Mouse (Mus musculus) midbrain, embryonic 16.5 days (tissue): ENCODE measurements around the gene Tlr2. TPM values are rescaled to one million over a fixed set of nuclear protein-coding genes. Genes with fewer than 3 reads are reported as not detected.

Experiments
- ATAC-seq: fragments of 200-750 bp; cut with Nextera tagmentation; 2 replicates; pipeline ENCODE4 v1.8.0; 2017; ENCODE audit warnings: moderate TSS enrichment
- H3K27ac ChIP-seq: fragments of 300-500 bp; sonication (generic); 2 replicates; pipeline ENCODE4 v1.5.1; 2014; ENCODE audit warnings: mild to moderate bottlenecking, low read length, mixed read lengths
- H3K27me3 ChIP-seq: fragments of 300-500 bp; sonication (generic); 2 replicates; pipeline ENCODE4 v1.6.1; 2014; ENCODE audit warnings: low read depth, low read length, mixed read lengths; ENCODE audit not compliant: control insufficient read depth, insufficient read depth
- H3K36me3 ChIP-seq: fragments of 300-500 bp; sonication (generic); 2 replicates; pipeline ENCODE4 v1.6.1; 2014; ENCODE audit warnings: mild to moderate bottlenecking, low read length, moderate library complexity, mixed read lengths; ENCODE audit not compliant: control insufficient read depth, insufficient read depth
- H3K4me1 ChIP-seq: fragments of 300-500 bp; sonication (generic); 2 replicates; pipeline ENCODE4 v1.6.1; 2014; ENCODE audit warnings: mild to moderate bottlenecking, low read length, mixed read lengths; ENCODE audit not compliant: control insufficient read depth, insufficient read depth
- H3K4me2 ChIP-seq: fragments of 300-500 bp; sonication (generic); 2 replicates; pipeline ENCODE4 v1.6.1; 2014; ENCODE audit warnings: mild to moderate bottlenecking, low read length, mixed read lengths
- H3K4me3 ChIP-seq: fragments of 300-500 bp; sonication (generic); 2 replicates; pipeline ENCODE4 v1.5.1; 2014; ENCODE audit warnings: low read depth, mild to moderate bottlenecking, low read length, moderate library complexity, mixed read lengths
- H3K9ac ChIP-seq: fragments of 300-500 bp; sonication (generic); 2 replicates; pipeline ENCODE4 v1.6.1; 2014; ENCODE audit warnings: low read depth, low read length, mixed read lengths
- H3K9me3 ChIP-seq: fragments of 300-500 bp; sonication (generic); replicated peaks from 2 replicates; pipeline ENCODE4 v1.6.1; 2014; ENCODE audit warnings: mild to moderate bottlenecking, low read length, mixed read lengths; ENCODE audit not compliant: control insufficient read depth, poor library complexity, severe bottlenecking
- WGBS: fragments of 180-500 bp; shearing (Covaris S2); extraction: QIAGEN DNeasy Blood & Tissue Kit; methylation state at CpG from one replicate; pipeline ENCODE4 v1.1.7; 2014; 5-methylcytosine and 5-hydroxymethylcytosine counted together
- polyA plus RNA-seq: library from polyadenylated mRNA; unstranded; fragments of >200 nt; fragmentation: Nextera tagmentation; extraction: Ambion mirVana; gene quantifications from 2 replicates; pipeline ENCODE4 v1.2.1, GENCODE M21; 2015

Gene Tlr2
- polyA plus RNA-seq, 1 experiment from 2014 or later = 0.88 TPM

DNA sequence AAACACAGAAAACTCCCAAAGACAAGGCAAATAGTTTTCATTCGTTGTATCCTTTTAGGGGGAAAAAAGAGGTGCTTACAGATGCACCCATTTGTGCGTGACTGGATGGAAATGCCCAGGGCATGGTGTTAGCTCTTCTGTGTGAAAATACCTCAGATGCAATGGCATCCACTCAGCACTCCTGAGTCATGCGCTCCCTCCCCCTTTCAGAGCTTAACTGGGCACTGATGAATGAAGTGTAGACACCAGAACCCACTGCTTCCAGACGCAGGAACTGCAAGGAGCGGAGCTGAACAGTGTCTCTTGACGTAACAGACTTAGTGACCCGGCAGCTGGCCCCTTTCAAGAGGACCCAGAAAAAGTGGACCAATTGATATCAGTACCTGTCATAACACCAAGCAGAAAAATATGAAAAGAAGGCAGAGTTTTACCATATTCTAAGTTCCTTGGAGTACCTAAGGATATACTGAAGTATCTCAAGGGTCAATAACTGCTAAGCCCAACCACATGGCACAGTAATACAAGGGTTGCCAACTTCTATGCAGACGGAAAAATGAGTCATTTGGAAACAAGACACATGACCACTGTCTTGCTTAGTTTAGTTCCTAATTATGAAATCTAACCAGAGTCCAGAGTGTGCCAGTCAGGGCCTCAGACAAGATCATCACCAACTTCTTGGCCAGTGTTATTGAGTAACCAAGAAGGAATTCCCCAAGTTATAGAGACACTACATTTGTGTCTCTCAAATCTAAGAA is 3.4 kb upstream of the Tlr2 start:
- Histone ChIP-seq H3K9ac (no peak overlapping the region), H3K4me3 (no peak overlapping the region), H3K27me3 (no peaks in the 10 kb centered on the region; the same call in 1 of the 2 replicates), H3K4me1 (no peaks in the 10 kb centered on the region; the same call in 1 of the 2 replicates), H3K36me3 (no peaks in the 10 kb centered on the region), H3K4me2 (no peak overlapping the region), H3K9me3 (no peaks in the 10 kb centered on the region), H3K27ac (no peak overlapping the region)
- WGBS = 79% methylated on average over 8 of the region's 8 CpGs
- ATAC-seq = no peak

GRCm38 (mm10) chr3:83839477-83839876 is 2.1 kb downstream of the Tlr2 start:
- Histone ChIP-seq H3K9me3 (no peaks in the 10 kb centered on the region), H3K27ac (no peak overlapping the region), H3K4me2 (no peak overlapping the region), H3K4me3 (no peak overlapping the region), H3K4me1 (no peaks in the 10 kb centered on the region; the same call in 1 of the 2 replicates), H3K36me3 (no peaks in the 10 kb centered on the region), H3K9ac (no peak overlapping the region), H3K27me3 (no peaks in the 10 kb centered on the region; the same call in 1 of the 2 replicates)
- ATAC-seq = no peak
- 97% methylated on average over 5 of the region's 5 CpGs for WGBS

DNA sequence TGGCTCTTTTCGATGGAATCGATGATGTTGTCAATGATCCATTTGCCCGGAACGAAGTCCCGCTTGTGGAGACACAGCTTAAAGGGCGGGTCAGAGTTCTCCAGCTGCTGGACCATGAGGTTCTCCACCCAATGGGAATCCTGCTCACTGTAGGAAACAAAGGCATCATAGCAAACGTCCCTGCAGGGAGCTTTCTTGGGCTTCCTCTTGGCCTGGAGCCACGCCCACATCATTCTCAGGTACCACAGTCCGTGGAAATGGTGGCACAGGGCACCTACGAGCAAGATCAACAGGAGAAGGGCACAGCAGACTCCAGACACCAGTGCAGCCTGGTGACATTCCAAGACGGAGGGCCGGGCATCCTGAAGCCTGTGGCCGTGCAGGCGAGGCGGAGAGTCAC is 4.9 kb downstream of the Tlr2 start:
- Histone ChIP-seq H3K4me3 (no peak overlapping the region), H3K9me3 (no peaks in the 10 kb centered on the region), H3K4me2 (no peak overlapping the region), H3K36me3 (no peaks in the 10 kb centered on the region), H3K4me1 (no peaks in the 10 kb centered on the region; the same call in 1 of the 2 replicates), H3K27ac (no peak overlapping the region), H3K9ac (no peak overlapping the region), H3K27me3 (no peaks in the 10 kb centered on the region)
- 84% methylated on average over 15 of the region's 15 CpGs for WGBS
- no peak for ATAC-seq

DNA sequence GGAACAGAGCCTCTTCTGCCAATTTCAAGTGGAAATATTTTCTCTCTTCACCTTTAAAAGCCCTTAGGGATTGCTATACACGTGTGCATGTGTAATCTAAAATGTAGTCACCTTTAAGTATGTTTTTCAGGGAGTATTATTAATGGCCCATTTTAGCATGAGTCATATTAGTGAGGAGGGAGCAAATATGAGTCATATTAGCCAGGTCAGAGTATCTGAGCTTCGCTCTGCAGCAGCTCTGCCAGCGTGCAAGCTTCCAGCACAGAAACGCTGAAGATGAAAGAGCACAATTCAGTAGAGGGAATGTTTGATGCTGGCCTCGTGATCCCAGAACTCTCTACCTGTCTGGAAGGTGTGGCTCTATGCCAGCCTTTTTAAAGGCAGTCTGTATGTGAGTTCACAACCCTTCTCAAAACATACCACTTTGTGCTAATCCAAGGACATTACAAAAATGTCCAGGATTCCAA is 13.4 kb downstream of the Tlr2 start:
- Histone ChIP-seq H3K9me3 (no peaks in the 10 kb centered on the region), H3K4me3 (no peak overlapping the region), H3K4me1 (no peaks in the 10 kb centered on the region), H3K27me3 (no peaks in the 10 kb centered on the region), H3K27ac (no peak overlapping the region), H3K36me3 (no peaks in the 10 kb centered on the region), H3K9ac (no peak overlapping the region), H3K4me2 (no peak overlapping the region)
- ATAC-seq = peak; percentile 72; the same call in 1 of the 2 replicates
- 67% methylated on average over 5 of the region's 5 CpGs for WGBS

DNA sequence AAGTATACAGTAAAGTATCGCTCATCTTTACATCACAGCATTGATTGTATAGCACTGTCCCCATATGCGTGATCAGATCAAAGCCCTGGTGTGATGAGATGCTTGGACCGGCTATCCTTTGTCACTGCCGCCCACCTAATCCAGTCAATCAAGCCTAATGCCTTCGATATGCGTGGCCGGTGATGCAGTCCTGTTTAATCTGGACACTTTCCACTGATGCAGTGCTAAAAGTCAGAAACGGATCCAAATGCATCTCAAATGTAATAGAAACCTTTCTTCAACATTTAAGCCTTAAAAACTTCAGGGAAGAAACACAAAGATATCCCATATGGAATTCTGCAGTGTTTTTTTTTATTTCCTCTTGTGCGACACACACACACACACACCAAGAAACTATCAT is 13.9 kb downstream of the Tlr2 start:
- no peaks in the 10 kb centered on the region for H3K27me3 ChIP-seq
- H3K36me3 ChIP-seq = no peaks in the 10 kb centered on the region
- H3K4me3 ChIP-seq = no peak overlapping the region
- H3K4me1 ChIP-seq = no peaks in the 10 kb centered on the region
- H3K27ac ChIP-seq = no peak overlapping the region
- no peaks in the 10 kb centered on the region for H3K9me3 ChIP-seq
- H3K9ac ChIP-seq = no peak overlapping the region
- ATAC-seq = no peak
- WGBS = 70% methylated on average over 9 of the region's 9 CpGs
- no peak overlapping the region for H3K4me2 ChIP-seq

- no peak for ATAC-seq
- Histone ChIP-seq H3K36me3 (no peaks in the 10 kb centered on the region), H3K27ac (no peak overlapping the region)
Observed at GRCm38 (mm10) chr3:83823774-83824173, 17.8 kb downstream of the Tlr2 start.

DNA sequence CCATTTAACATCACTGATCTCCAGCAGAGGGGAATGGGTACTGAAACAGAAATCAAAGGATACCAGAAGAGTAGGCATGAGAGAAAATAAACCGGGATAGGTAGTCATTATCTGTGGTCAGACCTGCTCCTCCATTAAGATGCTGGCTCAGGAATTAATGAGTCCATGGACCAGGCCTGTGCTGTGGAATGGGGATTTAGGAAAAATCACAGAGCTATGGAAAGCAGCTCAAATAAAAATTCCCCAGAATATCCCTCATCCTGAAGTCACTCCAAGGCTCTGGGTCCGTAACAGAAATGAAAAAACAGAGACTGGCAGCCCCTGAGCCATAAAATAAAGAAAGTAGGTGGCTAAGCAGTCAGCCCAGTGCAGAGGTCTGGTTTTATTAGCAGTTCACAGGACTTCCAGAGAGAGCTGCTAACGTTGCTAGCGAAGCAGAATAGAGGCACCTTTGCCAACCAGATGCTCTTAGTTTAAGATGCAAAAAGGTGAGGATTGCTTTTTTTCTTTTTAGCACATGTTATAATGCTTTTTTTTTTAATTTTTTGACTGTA is 25.1 kb downstream of the Tlr2 start:
- no peak for ATAC-seq
- Histone ChIP-seq H3K9me3 (no peaks in the 10 kb centered on the region), H3K27ac (no peak overlapping the region), H3K4me3 (no peak overlapping the region), H3K36me3 (no peaks in the 10 kb centered on the region), H3K4me2 (no peak overlapping the region), H3K27me3 (no peaks in the 10 kb centered on the region), H3K4me1 (no peaks in the 10 kb centered on the region), H3K9ac (no peak overlapping the region)
- WGBS = 73% methylated on average over 4 of the region's 4 CpGs

More at GRCm38 (mm10) chr3:83823774-83824173, 17.8 kb downstream of the Tlr2 start:
- 88% methylated on average over 4 of the region's 4 CpGs for WGBS
- Histone ChIP-seq H3K4me3 (no peak overlapping the region), H3K4me2 (no peak overlapping the region), H3K9ac (no peak overlapping the region), H3K9me3 (no peaks in the 10 kb centered on the region), H3K4me1 (no peaks in the 10 kb centered on the region), H3K27me3 (no peaks in the 10 kb centered on the region)

- no peak overlapping the region for H3K9ac ChIP-seq
- ATAC-seq = no peak
- H3K4me1 ChIP-seq = no peaks in the 10 kb centered on the region
- H3K27me3 ChIP-seq = no peaks in the 10 kb centered on the region
- H3K27ac ChIP-seq = no peak overlapping the region
- no peak overlapping the region for H3K4me2 ChIP-seq
- no peaks in the 10 kb centered on the region for H3K9me3 ChIP-seq
- H3K36me3 ChIP-seq = no peaks in the 10 kb centered on the region
- H3K4me3 ChIP-seq = no peak overlapping the region
Observed at GRCm38 (mm10) chr3:83812863-83813262, 28.7 kb downstream of the Tlr2 start.

- 67% methylated on average over 7 of the region's 7 CpGs for WGBS
- H3K36me3 ChIP-seq = no peaks in the 10 kb centered on the region
Observed at GRCm38 (mm10) chr3:83811987-83812386, 29.6 kb downstream of the Tlr2 start.

More at GRCm38 (mm10) chr3:83811987-83812386, 29.6 kb downstream of the Tlr2 start:
- no peak overlapping the region for H3K9ac ChIP-seq
- H3K4me2 ChIP-seq = no peak overlapping the region
- no peak overlapping the region for H3K4me3 ChIP-seq
- H3K27ac ChIP-seq = no peak overlapping the region
- no peaks in the 10 kb centered on the region for H3K4me1 ChIP-seq
- ATAC-seq = no peak
- H3K27me3 ChIP-seq = no peaks in the 10 kb centered on the region
- H3K9me3 ChIP-seq = no peaks in the 10 kb centered on the region
